Mouse (Mus musculus) NIH3T3 (cell line): ENCODE data around the gene Nat8f4.
"Not testable (repeated sequence)": the region's sequence is repeated elsewhere in the genome, so short reads cannot be mapped to it uniquely, and the experiment has no call there.

Experiments
- DNase-seq: peaks from one replicate; pipeline ENCODE4 v3.0.0-alpha.2; 2012; ENCODE audit warnings: low read depth

Gene Nat8f4

DNA sequence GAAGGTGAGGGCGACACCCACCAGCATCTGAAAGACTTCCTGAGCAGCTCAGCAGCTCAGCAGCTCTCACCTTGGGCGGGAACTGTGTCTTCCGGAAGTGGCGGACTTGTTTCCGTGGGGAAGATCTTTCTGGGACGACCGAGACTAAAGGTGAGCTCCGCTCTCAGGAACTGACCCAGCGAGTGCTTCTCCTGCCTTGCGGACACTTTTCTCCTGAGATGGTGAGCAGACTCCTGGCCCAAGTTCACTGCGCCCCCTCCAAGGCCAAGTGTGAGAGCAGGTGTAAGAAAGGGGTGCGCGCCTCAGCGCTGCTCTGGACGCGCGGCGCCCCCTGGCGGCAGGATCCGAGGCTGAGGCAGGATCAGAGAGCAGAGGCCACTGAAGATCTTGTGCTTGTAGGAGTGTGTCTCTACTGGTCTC, at the start of gene Nat8f4:
Gene Nat8f4, minus strand, starts transcription at position 243 of the 420 bp plus-strand sequence.
- peak; percentile 30 for DNase-seq

DNA sequence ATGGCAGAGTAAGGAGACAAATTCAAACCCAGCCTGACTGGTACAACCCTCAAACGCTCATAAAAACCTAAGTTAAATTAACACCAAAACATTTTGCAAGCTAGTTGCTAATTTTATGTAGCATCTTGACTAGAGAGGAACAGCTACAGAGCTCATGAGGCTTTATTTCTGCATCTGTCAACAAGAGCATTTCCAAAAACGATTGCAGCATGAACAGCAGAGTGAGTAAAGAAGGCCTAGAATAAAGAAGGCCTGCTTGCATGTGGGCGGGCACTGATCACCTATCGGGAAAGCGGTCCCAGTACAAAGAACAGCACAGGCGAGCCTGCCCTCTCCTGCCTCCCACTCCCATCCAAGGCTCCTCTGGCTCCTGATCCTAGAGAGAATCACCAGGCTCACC, 43.9 kb upstream of the Nat8f4 start:
- DNase-seq: no peak

DNA sequence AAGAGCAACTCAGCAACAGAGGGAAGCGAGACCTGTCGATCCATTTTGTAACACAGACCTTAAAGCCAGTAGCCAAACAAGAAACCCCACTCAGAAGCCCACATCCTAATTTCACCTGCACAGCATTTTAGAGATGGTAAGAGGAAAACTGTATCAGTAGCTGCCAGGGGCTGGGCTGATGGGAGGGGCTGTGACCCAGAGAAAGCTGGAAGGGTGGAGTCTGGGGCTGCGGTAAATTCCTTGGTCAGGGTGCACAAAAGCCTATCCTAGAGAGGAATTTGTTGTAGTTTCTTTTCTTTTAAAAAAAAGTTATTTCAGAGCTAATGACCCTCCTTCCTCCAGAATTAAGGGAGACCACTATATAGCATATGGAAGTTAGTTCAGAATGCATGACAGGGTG, 37.8 kb upstream of the Nat8f4 start:
- DNase-seq: no peak

DNA sequence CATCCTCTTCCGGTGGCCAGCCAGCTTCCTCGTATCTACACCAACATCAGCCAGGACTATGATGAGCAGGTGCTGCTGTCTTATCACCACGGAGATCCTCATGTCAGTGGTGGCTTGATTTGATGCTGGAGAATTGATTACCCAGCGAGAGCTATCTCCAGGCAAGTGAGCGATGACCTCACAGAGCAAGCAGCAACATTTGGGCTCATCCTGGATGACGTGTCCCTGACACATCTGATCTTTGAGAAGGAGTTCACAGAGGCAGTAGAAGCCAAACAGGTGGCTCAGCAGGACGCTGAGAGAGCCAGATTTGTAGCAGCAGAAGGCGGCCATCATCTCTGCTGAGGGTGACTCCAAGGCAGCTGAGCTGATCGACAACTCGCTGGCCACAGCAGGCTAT, 34.0 kb upstream of the Nat8f4 start:
- no peak for DNase-seq

DNA sequence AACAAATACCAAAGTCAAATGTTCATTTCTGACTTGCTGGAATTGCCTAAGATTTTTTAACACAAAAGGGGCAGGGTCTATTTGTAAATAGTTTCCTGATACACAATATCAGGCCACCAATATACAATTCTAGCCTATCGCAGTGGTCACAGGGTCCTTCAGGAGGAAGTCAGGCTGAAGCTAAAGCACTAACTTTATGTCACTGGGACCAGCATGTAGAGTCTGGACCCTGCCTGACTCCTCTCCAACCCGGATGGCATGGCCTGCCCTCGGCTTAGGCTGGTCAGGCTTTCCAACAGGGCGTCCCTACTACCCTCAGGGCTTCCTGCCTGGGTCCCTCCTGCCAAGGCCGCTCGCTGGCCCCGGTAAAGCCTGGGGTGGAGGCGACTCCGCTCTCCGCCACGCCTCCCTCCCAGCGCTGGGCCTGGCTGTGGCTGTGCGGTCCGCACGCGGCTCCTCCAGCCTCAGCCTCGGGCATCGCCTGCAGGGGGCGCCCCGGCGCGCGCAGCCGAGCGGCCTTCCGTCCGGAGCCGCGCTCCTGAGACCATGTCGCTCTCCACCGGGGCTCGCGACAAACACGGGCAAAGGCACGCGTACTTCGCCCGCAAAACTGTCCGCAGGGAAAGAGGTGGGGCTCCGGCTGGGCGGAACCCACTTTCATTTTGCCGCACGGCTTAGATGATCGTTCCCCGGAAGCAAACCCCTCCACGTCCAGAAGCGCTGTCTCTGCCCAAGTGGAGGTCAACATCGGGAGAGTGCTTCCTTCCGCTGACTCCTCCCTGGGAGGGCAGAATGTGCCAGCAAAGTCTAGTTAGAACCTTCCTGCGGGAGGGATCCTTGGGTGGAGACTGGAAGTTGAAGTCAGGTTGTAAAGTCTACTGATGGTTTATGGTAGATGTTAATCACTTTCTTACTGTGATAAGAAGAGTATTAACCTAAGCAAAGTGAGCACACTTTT, 32.1 kb upstream of the Nat8f4 start:
- DNase-seq: peak; percentile 75

DNA sequence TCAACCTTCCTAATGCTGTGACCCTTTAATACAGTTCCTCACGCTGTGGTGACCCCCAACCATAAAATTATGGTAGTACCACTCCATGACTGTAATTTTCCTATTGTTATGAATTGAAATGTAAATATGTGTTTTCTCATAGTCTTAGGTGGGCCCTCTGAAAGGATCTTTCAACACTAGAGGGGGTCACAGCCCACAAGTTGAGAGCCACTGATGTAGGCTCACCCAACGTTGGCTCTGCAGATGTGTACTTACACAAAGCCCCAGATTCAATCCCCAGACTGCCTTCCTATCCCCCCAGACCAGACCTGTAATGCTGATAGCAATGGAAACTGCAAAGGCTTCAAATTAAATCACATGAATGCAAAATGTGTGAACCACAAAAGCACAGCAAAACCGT, 31.0 kb upstream of the Nat8f4 start:
- peak; percentile 27 for DNase-seq

DNA sequence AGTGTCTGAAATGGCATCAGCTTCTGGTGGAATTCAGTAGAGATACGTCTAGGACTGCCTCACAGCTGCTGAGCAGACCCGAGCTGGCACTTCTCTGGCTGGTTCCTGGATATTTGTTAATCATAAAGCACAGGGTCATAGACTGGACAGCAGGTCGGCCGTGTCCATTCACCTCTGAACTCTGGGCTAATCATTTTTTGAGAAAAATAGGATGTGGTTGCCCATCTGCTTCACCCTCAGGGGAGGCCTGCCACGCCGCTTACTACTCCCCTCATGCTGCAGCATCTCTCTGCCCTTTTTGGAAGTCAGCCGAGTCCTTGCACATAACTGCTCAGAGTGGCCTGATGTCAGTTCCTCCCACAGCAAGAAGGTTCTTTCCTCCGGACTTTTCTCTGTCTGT, 29.4 kb upstream of the Nat8f4 start:
- no peak for DNase-seq

DNA sequence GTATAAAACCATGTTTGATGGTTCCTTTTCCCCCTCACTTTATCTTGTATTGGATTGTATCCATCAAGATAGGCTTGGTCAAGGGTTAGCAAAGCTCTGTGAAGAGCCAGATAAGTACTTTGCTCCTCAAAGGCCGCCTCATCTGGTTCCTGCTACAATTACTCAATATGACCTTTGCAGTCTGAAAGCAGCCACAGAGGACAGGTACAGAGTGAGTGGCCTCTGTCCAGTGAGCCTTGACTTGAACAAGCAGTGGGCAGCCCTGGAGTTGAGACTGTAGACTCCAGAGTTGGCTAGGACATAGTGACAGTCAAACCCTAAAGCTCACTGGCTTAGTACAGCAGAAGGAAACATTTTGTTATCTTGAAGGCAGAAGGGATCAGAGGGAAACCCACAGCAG, 24.6 kb upstream of the Nat8f4 start:
- no peak for DNase-seq

DNA sequence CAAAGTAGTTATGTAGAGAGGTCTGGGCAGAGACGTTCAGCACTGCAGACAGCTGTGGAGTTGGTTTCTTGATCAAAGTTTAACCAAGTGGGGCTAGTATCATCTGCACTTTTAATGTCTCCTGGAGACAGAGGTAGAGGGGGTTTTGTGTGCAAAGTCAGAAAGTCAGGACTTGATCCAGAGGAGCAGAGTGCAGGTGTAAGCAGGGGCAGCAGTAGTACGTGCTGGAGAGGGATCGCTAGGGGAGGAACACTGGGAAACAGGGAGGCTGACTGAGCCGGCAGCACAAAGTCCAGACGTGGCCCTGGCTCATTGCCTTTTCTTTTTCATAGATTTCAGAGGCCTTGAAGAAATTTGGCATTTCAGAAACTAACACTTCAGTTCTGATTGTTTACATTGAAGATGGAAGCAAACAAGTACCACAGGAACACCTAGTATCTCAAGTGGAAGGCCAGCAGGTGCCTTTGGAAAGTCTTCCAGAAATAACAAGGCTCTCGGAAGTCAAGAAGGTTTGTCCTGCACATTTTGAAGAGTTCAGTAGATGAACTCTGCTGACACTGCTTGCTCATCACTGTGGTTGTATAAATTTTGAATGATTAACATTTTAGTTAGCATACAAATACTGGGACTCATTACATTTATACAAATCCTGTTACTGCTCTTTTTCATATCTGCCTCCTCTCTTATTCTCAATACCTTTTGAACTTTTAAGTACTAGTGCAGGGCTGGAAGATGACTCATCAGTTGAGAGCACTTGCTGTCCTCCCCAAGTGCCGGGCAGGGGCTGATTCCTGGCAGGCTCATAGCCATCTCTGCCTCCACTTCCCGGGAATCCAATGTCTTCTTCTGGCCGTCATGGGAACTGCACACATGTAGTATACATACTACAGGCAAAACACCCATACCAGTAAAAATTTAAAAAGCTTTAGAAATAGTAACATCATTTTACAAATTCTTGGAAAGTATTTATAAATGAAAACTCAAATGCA, 23.1 kb upstream of the Nat8f4 start:
- DNase-seq: no peak

DNA sequence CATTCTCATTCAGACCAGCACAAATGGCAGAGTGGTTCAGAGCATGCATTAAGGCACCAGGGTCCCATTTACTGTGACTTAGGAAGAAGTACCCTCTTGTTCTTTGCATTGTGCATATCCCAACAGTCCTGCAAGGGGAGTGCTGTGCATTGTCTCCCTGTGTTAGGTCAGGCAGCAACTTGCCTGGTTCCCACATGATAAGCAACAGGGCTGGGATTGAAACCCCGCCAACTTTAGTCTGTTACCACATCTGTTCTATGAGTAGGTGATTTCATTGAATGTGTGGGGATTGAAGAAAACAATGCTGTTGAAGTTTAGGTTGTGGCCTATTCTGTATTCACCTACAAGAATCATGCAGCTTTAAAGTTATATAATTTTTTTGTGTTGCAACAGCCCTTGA, 22.0 kb upstream of the Nat8f4 start:
- DNase-seq: peak; percentile 44

DNA sequence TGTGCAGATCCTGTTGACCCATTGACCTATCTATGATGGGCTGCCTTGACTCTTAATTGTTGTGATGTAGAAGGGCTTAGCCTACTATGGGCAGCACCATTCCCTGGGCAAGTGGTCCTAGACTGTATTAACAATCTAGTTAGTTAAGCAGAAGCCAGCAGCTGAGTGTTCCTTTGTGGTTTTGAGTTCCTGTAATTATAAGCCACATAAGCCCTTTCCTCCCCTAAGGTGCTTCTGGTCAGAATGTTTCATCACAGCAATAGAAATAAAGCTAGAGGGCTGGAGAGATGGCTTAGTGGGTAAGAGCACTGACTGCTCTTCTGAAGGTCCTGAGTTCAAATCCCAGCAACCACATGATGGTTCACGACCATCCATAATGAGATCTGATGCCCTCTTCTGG, 19.0 kb upstream of the Nat8f4 start:
- DNase-seq: no peak

DNA sequence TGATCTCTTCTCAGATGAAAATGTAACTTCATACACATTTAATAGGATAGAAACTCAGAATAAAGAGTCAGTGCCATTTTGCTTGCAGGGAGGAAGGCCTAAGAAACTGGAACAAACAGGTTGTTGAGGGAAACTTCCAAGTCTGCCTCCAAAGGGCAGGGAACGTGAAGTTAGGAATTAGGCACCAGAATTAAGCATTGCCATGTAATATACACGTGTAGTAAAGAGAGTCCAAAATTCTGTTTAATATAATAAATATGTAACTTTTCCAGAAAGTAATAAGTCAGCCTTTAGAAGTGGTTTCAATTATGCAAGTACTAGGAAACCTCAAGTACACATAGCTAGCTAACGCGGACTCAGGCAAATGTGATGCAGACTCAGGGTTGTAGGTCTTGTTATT, 14.7 kb upstream of the Nat8f4 start:
- no peak for DNase-seq

DNA sequence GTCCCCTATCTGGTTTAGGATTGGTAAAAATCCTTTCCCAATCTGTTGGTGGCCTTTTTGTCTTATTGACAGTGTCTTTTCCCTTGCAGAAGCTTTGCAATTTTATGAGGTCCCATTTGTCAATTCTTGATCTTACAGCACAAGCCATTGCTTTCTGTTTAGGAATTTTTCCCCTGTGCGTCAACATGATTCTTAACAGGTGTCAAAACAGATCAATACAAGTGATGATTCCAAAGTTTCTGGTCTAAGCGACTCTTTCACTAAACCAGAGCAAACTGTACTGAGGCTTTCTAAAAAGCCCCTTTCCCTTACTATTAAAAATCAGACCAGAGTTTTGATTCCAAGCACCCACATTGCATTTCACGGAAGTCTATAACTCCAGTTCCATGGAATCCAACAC, 13.7 kb upstream of the Nat8f4 start:
- DNase-seq: not testable (repeated sequence)

DNA sequence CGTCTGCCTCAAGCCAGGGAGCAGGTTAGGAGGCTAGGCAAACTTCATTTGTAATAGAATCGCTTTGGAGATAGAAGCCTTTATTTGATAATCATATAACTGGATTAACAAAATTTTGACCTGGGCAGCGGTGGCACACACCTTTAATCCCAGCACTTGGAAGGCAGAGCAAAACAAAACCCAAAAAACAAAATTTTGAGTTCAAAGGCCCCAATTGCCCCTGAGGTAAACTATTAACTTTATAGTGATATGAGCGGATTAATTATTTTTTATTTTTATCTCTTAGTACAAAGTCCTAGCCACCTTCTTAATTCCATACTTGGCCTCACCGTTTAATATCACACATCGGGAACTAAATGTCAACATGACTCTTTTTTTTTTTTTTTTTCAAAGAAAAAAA, 11.9 kb upstream of the Nat8f4 start:
- DNase-seq: no peak

DNA sequence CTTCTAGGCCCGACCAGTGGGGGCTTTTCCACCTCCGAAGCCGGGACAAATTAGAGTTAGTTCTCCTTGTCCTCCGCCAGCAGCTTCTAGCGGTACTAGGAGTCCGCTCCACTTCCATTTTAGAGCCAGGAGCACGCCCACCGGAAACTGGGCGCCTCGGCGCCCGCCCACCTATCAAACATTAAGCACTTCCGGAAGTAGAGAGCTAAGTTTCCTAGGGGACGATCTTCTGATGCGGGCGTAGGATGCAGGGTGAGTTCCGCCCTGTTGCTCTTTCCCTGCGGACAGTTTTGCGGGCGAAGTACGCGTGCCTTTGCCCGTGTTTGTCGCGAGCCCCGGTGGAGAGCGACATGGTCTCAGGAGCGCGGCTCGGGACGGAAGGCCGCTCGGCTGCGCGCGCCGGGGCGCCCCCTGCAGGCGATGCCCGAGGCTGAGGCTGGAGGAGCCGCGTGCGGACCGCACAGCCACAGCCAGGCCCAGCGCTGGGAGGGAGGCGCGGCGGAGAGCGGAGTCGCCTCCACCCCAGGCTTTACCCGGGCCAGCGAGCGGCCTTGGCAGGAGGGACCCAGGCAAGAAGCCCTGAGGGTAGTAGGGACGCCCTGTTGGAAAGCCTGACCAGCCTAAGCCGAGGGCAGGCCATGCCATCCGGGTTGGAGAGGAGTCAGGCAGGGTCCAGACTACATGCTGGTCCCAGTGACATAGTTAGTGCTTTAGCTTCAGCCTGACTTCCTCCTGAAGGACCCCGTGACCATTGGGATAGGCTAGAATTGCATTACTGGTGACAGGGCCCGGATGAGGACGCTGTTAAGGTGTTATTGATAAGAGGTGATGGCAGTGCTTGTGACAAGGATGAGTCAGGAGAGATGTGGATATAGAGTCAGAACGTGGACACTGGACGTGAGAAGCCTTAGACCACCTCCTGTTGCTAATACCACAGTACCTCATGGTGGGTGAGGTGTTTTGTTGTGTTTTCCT, 11.1 kb upstream of the Nat8f4 start, which contains the start of gene Nat8f1:
Gene Nat8f1, minus strand, starts transcription at position 149 of the 975 bp plus-strand sequence.
- DNase-seq: peak; percentile 95

DNA sequence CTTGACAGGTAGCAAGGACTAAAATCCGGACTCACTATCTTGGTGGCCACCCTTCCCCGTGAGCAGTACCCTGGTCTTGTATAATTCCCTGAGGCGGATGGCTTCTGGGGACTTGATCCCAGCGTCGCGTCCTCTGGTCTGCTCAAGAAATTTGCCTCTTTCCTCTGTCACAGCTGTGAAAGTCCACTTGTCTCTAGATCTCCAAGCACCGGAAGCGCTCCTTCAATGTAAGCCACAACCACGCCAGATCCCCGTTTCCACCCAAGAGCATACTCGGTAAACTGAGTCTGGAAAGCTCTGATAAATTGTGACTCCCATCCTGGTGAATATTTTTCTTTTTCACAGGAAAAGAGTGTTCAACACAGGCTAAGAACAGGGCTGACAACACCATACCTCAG, 10.5 kb upstream of the Nat8f4 start:
- DNase-seq: no peak

DNA sequence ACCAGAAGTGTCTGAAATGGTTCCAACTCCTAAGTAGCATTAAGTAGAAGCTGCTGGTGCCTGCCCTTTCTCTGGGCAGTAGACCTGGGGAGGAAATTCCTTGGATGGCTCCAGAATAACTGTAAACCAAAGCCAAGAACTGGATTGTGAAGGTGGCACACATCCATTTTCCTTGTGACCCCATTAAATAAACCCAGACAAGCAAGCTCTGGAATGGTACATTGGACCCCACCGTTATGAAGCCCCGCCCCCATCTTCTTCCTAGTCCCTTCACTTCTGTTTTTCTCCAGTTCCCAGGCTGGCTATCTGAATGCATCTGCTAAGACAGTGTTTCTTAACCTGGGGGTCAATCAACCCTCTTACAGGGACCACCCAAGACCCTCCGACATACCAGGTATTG, 6.9 kb upstream of the Nat8f4 start, which contains the start of gene Tprkb:
Gene Tprkb, plus strand, starts transcription at position 279 of the 400 bp plus-strand sequence.
- peak; percentile 12 for DNase-seq

DNA sequence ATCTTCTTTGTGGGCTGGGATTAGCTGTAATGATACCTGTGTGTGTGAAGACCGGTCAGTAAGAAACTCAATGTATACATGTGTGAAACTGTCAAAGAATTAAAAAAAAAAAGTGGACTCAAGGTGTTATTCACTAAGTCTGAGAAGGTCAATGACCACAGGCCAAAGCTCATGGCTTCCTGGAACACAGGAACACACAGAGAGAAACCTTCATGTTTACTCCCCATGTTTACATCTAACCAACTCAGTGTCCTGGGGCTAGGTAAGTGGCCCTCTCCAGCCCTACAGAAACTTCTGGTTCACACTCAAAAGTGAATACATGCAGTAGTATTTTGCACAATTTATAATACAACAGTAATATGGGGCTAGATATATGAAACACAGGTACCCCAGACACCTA, 5.0 kb upstream of the Nat8f4 start:
- no peak for DNase-seq

DNA sequence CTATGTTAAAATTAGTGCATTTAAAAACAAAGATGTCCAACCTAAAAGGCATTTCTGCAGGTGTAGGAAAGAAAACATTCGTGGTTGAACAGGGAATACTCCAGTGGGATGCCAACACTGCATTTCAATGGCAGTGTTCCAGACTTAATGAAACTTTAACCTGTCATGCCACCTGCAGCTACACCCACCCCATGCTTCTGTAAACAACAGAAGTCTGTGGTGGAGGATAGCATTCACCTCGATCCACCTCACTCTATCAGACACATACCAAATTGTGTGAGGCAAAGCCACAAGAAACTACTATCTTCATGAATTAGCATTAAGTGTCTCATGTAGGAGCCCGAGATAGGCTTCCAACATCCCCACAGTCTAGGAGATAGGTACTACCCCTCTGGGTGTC, 3.7 kb upstream of the Nat8f4 start:
- DNase-seq: no peak

DNA sequence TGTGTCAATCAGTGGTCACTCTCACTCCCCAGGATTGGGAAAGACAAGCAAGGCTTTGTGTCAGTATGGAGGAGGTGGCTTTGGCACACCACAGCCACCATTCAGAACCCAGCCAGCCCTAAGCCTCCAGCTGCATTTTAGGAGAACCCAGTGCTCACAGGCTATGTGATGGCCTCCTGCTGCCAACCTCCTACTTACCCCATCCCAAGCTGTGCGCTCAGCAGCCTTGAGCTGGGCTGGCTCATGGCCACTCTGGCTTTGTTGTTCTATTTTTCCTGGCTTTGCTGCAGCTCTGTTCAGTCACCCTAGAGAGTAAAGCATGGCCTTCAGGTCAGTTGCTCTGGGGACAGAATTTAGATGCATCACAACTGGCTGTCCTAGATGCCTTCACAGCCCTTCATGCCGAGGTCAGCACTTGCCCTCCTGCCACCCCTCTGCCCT, 2.2 kb upstream of the Nat8f4 start:
- DNase-seq: peak; percentile 22

DNA sequence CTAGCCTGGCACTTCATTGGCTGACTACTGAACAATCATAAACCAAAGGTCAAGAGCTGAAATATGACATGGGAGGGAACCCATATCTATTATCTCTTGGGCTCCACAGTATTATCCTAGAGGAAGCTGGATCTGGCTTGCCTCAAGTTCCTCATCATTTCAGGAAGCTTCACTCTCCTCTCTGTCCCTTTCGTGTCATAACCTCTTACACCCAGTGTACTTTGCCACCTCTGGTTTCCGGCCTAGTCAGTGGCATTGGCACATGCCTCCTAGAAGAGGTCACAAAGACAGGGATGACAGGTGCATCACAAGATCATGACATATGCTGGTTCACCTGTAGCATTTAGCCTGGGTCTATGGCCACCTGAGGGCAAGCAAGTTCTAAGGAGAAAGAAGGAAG, 2.4 kb downstream of the Nat8f4 start:
- DNase-seq: no peak
